Mouse (Mus musculus): Measurements from ENCODE around the gene Celf1. TPM values are rescaled to one million over a fixed set of nuclear protein-coding genes. Genes with fewer than 3 reads are reported as not detected.

The Celf1 gene
- polyA plus RNA-seq, 1 experiment, result 182 TPM

- Histone ChIP-seq H3K9ac (ENCODE audit: low read depth, poor library complexity, severe bottlenecking) (no peak overlapping the region), H3K4me1 (ENCODE audit: control insufficient read depth, insufficient read depth, low read length) (no peaks in the 10 kb centered on the region), H3K9me3 (replicated peaks; ENCODE audit: control insufficient read depth, insufficient read depth, low read length, poor library complexity, severe bottlenecking) (no peaks in the 10 kb centered on the region), H3K4me3 (ENCODE audit: low read depth, low read length) (no peak overlapping the region), H3K27ac (ENCODE audit: insufficient read depth, low read length) (no peak overlapping the region), H3K27me3 (ENCODE audit: control insufficient read depth, insufficient read depth, low read length, poor library complexity, severe bottlenecking) (no peaks in the 10 kb centered on the region), H3K36me3 (ENCODE audit: control insufficient read depth, insufficient read depth, low read length, poor library complexity, severe bottlenecking) (peaks cover 7% of the 10 kb centered on the region)
- no peak for TF ChIP-seq CTCF (IDR thresholded peaks at IDR 0.05; ENCODE audit: low read depth, low read length)
- TF ChIP-seq EP300 (IDR thresholded peaks at IDR 0.05; ENCODE audit: insufficient read depth, low read depth, low read length), result no peak
Measured at GRCm38 (mm10) chr2:90950149-90950548, 10.0 kb downstream of the Celf1 start.

DNA sequence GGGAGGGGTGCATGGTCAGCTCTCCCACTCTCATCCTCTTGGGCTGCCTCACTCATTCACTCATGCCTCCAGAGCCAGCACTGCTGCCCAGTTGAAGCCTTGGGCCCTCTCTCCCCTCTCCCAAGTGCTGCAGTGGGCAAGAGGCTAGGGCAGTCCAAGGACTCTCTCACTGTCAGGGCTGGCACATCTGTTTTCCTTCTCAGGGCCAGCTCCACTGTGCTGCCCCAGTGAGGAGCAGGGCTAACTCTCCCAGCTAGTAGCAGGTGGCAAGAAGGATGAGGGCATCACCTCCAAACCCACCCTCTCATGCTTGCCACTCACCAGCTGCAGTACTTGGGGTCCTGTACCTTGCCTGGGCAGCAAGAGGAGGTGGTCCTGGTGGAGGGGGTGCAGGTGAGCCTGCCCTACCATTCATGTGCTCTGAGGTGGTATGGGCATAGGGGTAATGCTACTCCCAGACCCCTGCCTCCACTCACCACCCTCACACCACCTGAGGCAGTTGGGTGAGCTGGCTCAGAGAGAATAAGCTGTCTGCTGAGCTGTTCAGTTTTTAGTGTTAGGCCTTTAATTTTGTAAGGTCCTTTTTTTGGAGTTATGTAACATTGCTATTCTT lies 10.5 kb downstream of the Celf1 start:
- no peaks in the 10 kb centered on the region for H3K27me3 ChIP-seq (ENCODE audit: control insufficient read depth, insufficient read depth, low read length, poor library complexity, severe bottlenecking)
- no peak for TF ChIP-seq POLR2A (IDR thresholded peaks at IDR 0.05; ENCODE audit: insufficient read depth, low read length)
- no peak for TF ChIP-seq CTCF (IDR thresholded peaks at IDR 0.05; ENCODE audit: low read depth, low read length)
- no peak for TF ChIP-seq EP300 (IDR thresholded peaks at IDR 0.05; ENCODE audit: insufficient read depth, low read depth, low read length)
- no peak overlapping the region for H3K27ac ChIP-seq (ENCODE audit: insufficient read depth, low read length)
- H3K36me3 ChIP-seq (ENCODE audit: control insufficient read depth, insufficient read depth, low read length, poor library complexity, severe bottlenecking), result peaks cover 7% of the 10 kb centered on the region
- H3K9me3 ChIP-seq (replicated peaks; ENCODE audit: control insufficient read depth, insufficient read depth, low read length, poor library complexity, severe bottlenecking), result no peaks in the 10 kb centered on the region
- no peak overlapping the region for H3K9ac ChIP-seq (ENCODE audit: low read depth, poor library complexity, severe bottlenecking)
- H3K4me3 ChIP-seq (ENCODE audit: low read depth, low read length), result no peak overlapping the region
- no peaks in the 10 kb centered on the region for H3K4me1 ChIP-seq (ENCODE audit: control insufficient read depth, insufficient read depth, low read length)

- H3K36me3 ChIP-seq (ENCODE audit: control insufficient read depth, insufficient read depth, low read length, poor library complexity, severe bottlenecking), result peaks cover 5% of the 10 kb centered on the region
- no peak overlapping the region for H3K4me3 ChIP-seq (ENCODE audit: low read depth, low read length)
- no peaks in the 10 kb centered on the region for H3K9me3 ChIP-seq (replicated peaks; ENCODE audit: control insufficient read depth, insufficient read depth, low read length, poor library complexity, severe bottlenecking)
- no peak overlapping the region for H3K27ac ChIP-seq (ENCODE audit: insufficient read depth, low read length)
- no peak for TF ChIP-seq EP300 (IDR thresholded peaks at IDR 0.05; ENCODE audit: insufficient read depth, low read depth, low read length)
- TF ChIP-seq POLR2A (IDR thresholded peaks at IDR 0.05; ENCODE audit: insufficient read depth, low read length), result no peak
- no peak for TF ChIP-seq CTCF (IDR thresholded peaks at IDR 0.05; ENCODE audit: low read depth, low read length)
- no peak overlapping the region for H3K9ac ChIP-seq (ENCODE audit: low read depth, poor library complexity, severe bottlenecking)
- H3K27me3 ChIP-seq (ENCODE audit: control insufficient read depth, insufficient read depth, low read length, poor library complexity, severe bottlenecking), result no peaks in the 10 kb centered on the region
- H3K4me1 ChIP-seq (ENCODE audit: control insufficient read depth, insufficient read depth, low read length), result no peaks in the 10 kb centered on the region
Measured at GRCm38 (mm10) chr2:90953461-90953860, 13.3 kb downstream of the Celf1 start.

- Histone ChIP-seq H3K36me3 (ENCODE audit: control insufficient read depth, insufficient read depth, low read length, poor library complexity, severe bottlenecking) (peaks cover 2% of the 10 kb centered on the region), H3K27me3 (ENCODE audit: control insufficient read depth, insufficient read depth, low read length, poor library complexity, severe bottlenecking) (no peaks in the 10 kb centered on the region), H3K9ac (ENCODE audit: low read depth, poor library complexity, severe bottlenecking) (no peak overlapping the region), H3K4me3 (ENCODE audit: low read depth, low read length) (no peak overlapping the region), H3K4me1 (ENCODE audit: control insufficient read depth, insufficient read depth, low read length) (no peaks in the 10 kb centered on the region), H3K9me3 (replicated peaks; ENCODE audit: control insufficient read depth, insufficient read depth, low read length, poor library complexity, severe bottlenecking) (no peaks in the 10 kb centered on the region), H3K27ac (ENCODE audit: insufficient read depth, low read length) (no peak overlapping the region)
- TF ChIP-seq POLR2A (IDR thresholded peaks at IDR 0.05; ENCODE audit: insufficient read depth, low read length) (no peak), EP300 (IDR thresholded peaks at IDR 0.05; ENCODE audit: insufficient read depth, low read depth, low read length) (no peak), CTCF (IDR thresholded peaks at IDR 0.05; ENCODE audit: low read depth, low read length) (no peak)
Measured at GRCm38 (mm10) chr2:90956053-90956452, 15.9 kb downstream of the Celf1 start.

GRCm38 (mm10) chr2:90958856-90959255 lies 18.7 kb downstream of the Celf1 start:
- Histone ChIP-seq H3K9me3 (replicated peaks; ENCODE audit: control insufficient read depth, insufficient read depth, low read length, poor library complexity, severe bottlenecking) (no peaks in the 10 kb centered on the region), H3K36me3 (ENCODE audit: control insufficient read depth, insufficient read depth, low read length, poor library complexity, severe bottlenecking) (no peaks in the 10 kb centered on the region)

DNA sequence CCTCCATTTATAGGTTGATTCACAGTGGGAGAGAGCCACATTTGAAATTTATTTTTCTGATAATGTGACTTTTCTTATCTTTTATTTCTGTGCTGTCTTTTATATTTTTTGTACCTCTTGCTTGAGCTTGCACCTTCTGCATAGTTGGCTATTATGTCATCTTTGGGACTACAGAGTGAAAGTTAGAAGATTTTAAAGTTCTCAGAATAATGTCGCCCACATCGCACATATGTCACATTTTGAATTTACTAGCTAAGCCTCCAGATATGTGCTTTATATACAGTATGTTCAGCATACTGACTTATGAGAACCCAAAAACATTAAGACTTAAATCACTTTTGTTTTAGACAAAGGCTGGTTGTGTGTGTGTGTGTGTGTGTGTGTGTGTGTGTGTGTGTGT lies 19.8 kb downstream of the Celf1 start:
- H3K4me1 ChIP-seq (ENCODE audit: control insufficient read depth, insufficient read depth, low read length), result no peaks in the 10 kb centered on the region
- no peaks in the 10 kb centered on the region for H3K27me3 ChIP-seq (ENCODE audit: control insufficient read depth, insufficient read depth, low read length, poor library complexity, severe bottlenecking)
- H3K36me3 ChIP-seq (ENCODE audit: control insufficient read depth, insufficient read depth, low read length, poor library complexity, severe bottlenecking), result no peaks in the 10 kb centered on the region
- TF ChIP-seq POLR2A (IDR thresholded peaks at IDR 0.05; ENCODE audit: insufficient read depth, low read length) (no peak), EP300 (IDR thresholded peaks at IDR 0.05; ENCODE audit: insufficient read depth, low read depth, low read length) (no peak), CTCF (IDR thresholded peaks at IDR 0.05; ENCODE audit: low read depth, low read length) (no peak)
- H3K9ac ChIP-seq (ENCODE audit: low read depth, poor library complexity, severe bottlenecking), result no peak overlapping the region
- no peak overlapping the region for H3K27ac ChIP-seq (ENCODE audit: insufficient read depth, low read length)
- H3K9me3 ChIP-seq (replicated peaks; ENCODE audit: control insufficient read depth, insufficient read depth, low read length, poor library complexity, severe bottlenecking), result no peaks in the 10 kb centered on the region
- H3K4me3 ChIP-seq (ENCODE audit: low read depth, low read length), result no peak overlapping the region

More at GRCm38 (mm10) chr2:90958856-90959255, 18.7 kb downstream of the Celf1 start:
- Histone ChIP-seq H3K9ac (ENCODE audit: low read depth, poor library complexity, severe bottlenecking) (no peak overlapping the region), H3K4me3 (ENCODE audit: low read depth, low read length) (no peak overlapping the region), H3K4me1 (ENCODE audit: control insufficient read depth, insufficient read depth, low read length) (no peaks in the 10 kb centered on the region), H3K27ac (ENCODE audit: insufficient read depth, low read length) (no peak overlapping the region), H3K27me3 (ENCODE audit: control insufficient read depth, insufficient read depth, low read length, poor library complexity, severe bottlenecking) (no peaks in the 10 kb centered on the region)
- no peak for TF ChIP-seq EP300 (IDR thresholded peaks at IDR 0.05; ENCODE audit: insufficient read depth, low read depth, low read length)
- no peak for TF ChIP-seq POLR2A (IDR thresholded peaks at IDR 0.05; ENCODE audit: insufficient read depth, low read length)
- no peak for TF ChIP-seq CTCF (IDR thresholded peaks at IDR 0.05; ENCODE audit: low read depth, low read length)
